Mouse (Mus musculus): ENCODE results near the gene Zc3h18. TPM values are rescaled to one million over a fixed set of nuclear protein-coding genes. Genes with fewer than 3 reads are reported as not detected.

Gene Zc3h18
- total and polyA plus RNA-seq, 3 experiments: 30.2 to 122 (median 98.5) TPM

DNA sequence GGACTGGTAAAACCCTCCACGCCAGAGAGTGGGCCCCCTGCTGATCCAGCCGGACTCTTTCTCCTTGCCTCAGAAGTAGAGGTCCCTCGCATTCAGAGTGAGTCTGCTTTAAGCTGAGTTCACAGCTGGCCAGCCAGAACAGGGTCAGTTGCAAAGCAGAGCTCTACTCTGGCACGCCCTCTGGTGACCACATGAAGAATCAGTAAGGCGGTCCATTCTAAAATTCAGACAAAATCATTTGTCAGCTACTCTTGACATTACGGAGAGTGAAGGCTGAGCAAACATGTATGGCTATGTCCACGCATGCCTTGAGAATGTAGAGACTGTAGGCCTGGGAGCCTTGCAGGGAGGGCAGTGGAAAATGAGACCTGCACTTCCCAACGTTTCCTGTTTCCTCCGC is 6.7 kb upstream of the Zc3h18 start:
- Histone ChIP-seq H3K4me1 (ENCODE audit: control insufficient read depth in 1 of 2, insufficient read depth in 2 of 2, low read length in 2 of 2) (peaks cover 4 to 12% of the 10 kb centered on the region in 2 experiments; a peak in 2 of 4 replicates), H3K27ac (ENCODE audit: control insufficient read depth, low read depth, low read length) (no peak overlapping the region), H3K27me3 (ENCODE audit: control insufficient read depth in 1 of 2, insufficient read depth in 2 of 2, low read length in 2 of 2) (no peaks in the 10 kb centered on the region), H3K36me3 (ENCODE audit: control insufficient read depth in 1 of 2, insufficient read depth in 2 of 2, low read length in 2 of 2) (peaks cover 0 to 5% of the 10 kb centered on the region in 2 experiments; a peak in 2 of 4 replicates), H3K9ac (ENCODE audit: control insufficient read depth, low read depth, low read length, poor library complexity, severe bottlenecking) (no peak overlapping the region; the same call in 1 of the 2 replicates), H3K79me2 (ENCODE audit: control insufficient read depth, insufficient read depth, low read length, poor library complexity) (no peaks in the 10 kb centered on the region), H3K9me3 (replicated peaks; ENCODE audit: insufficient read depth, low read length) (no peaks in the 10 kb centered on the region), H3K4me3 (ENCODE audit: control insufficient read depth in 1 of 2, insufficient read depth in 1 of 2, low read depth in 2 of 2, low read length in 2 of 2) (no peak overlapping the region)
- TF ChIP-seq TCF12 (IDR thresholded peaks at IDR 0.05; ENCODE audit: low read depth, low read length): no peak
- no peak for TF ChIP-seq CHD2 (IDR thresholded peaks at IDR 0.05; ENCODE audit: low read length)
- TF ChIP-seq POLR2A (IDR thresholded peaks at IDR 0.05; ENCODE audit: control insufficient read depth in 1 of 2, insufficient read depth in 1 of 2, low read depth in 1 of 2, low read length in 2 of 2, poor library complexity in 1 of 2): no peak
- TF ChIP-seq JUND (IDR thresholded peaks at IDR 0.05; ENCODE audit: low read depth, low read length): no peak
- no peak for TF ChIP-seq USF2 (IDR thresholded peaks at IDR 0.05; ENCODE audit: borderline replicate concordance in 1 of 2, insufficient read depth in 1 of 2, low read depth in 1 of 2, low read length in 2 of 2)
- TF ChIP-seq MAZ (IDR thresholded peaks at IDR 0.05; ENCODE audit: low read depth, low read length): no peak
- no peak for TF ChIP-seq KAT2A (conservative IDR thresholded peaks at IDR 0.05; ENCODE audit: low read depth, low read length)
- no peak for TF ChIP-seq ZNF384 (IDR thresholded peaks at IDR 0.05; ENCODE audit: low read depth, low read length)
- TF ChIP-seq UBTF (IDR thresholded peaks at IDR 0.05; ENCODE audit: borderline replicate concordance, insufficient read depth, low read depth, low read length): no peak
- TF ChIP-seq MXI1 (IDR thresholded peaks at IDR 0.05; ENCODE audit: low read depth, low read length): no peak
- no peak for TF ChIP-seq MEF2A (IDR thresholded peaks at IDR 0.05; ENCODE audit: extremely low read depth, insufficient replicate concordance, low read depth, low read length, poor library complexity, severe bottlenecking)
- no peak for TF ChIP-seq MAFK (IDR thresholded peaks at IDR 0.05; ENCODE audit: borderline replicate concordance, low read depth, low read length)
- no peak for TF ChIP-seq ZKSCAN1 (IDR thresholded peaks at IDR 0.05; ENCODE audit: low read depth, low read length)
- TF ChIP-seq TBP (IDR thresholded peaks at IDR 0.05; ENCODE audit: low read depth, low read length): no peak
- TF ChIP-seq MAX (IDR thresholded peaks at IDR 0.05; ENCODE audit: low read length): no peak
- no peak for TF ChIP-seq POLR2AphosphoS2 (IDR thresholded peaks at IDR 0.05; ENCODE audit: low read length)
- no peak for TF ChIP-seq GATA1 (IDR thresholded peaks at IDR 0.05; ENCODE audit: low read depth, low read length)
- TF ChIP-seq CHD1 (IDR thresholded peaks at IDR 0.05; ENCODE audit: low read depth, low read length): no peak
- TF ChIP-seq ELF1 (IDR thresholded peaks at IDR 0.05; ENCODE audit: low read depth, low read length): no peak
- no peak for TF ChIP-seq MYB (IDR thresholded peaks at IDR 0.05; ENCODE audit: low read depth, low read length)
- no peak for TF ChIP-seq E2F4 (IDR thresholded peaks at IDR 0.05; ENCODE audit: borderline replicate concordance, low read depth, low read length)
- no peak for TF ChIP-seq TAL1 (IDR thresholded peaks at IDR 0.05; ENCODE audit: low read length)
- peak; percentile 96 for TF ChIP-seq SMC3 (IDR thresholded peaks at IDR 0.05; ENCODE audit: low read depth, low read length)
- no peak for TF ChIP-seq POLR2AphosphoS5 (IDR thresholded peaks at IDR 0.05; ENCODE audit: borderline replicate concordance, low read depth, low read length)
- TF ChIP-seq NELFE (IDR thresholded peaks at IDR 0.05; ENCODE audit: low read depth, low read length): no peak
- TF ChIP-seq GABPA (IDR thresholded peaks at IDR 0.05; ENCODE audit: low read depth, low read length): no peak
- no peak for TF ChIP-seq MYC (IDR thresholded peaks at IDR 0.05; ENCODE audit: low read depth, low read length)
- TF ChIP-seq USF1 (IDR thresholded peaks at IDR 0.05; ENCODE audit: low read depth, low read length): no peak
- TF ChIP-seq CTCF (IDR thresholded peaks at IDR 0.05 in 2 of 3, conservative IDR thresholded peaks at IDR 0.05 in 1 of 3; ENCODE audit: control insufficient read depth in 1 of 3, insufficient read depth in 1 of 3, low read depth in 2 of 3, low read length in 3 of 3, poor library complexity in 1 of 3, severe bottlenecking in 1 of 3): peak; percentile 82 to 91 (median 83)
- TF ChIP-seq SIN3A (IDR thresholded peaks at IDR 0.05; ENCODE audit: low read length): no peak
- peak; percentile 83 for TF ChIP-seq RAD21 (IDR thresholded peaks at IDR 0.05; ENCODE audit: low read depth, low read length)
- TF ChIP-seq ZC3H11A (IDR thresholded peaks at IDR 0.05; ENCODE audit: low read depth, low read length): peak; percentile 87
- no peak for TF ChIP-seq BHLHE40 (IDR thresholded peaks at IDR 0.05; ENCODE audit: borderline replicate concordance, low read depth, low read length)
- TF ChIP-seq RCOR1 (IDR thresholded peaks at IDR 0.05; ENCODE audit: low read depth, low read length): no peak
- no peak for TF ChIP-seq HCFC1 (IDR thresholded peaks at IDR 0.05; ENCODE audit: low read depth, low read length)
- DNase-seq (ENCODE audit: low read depth, low spot score): peak; percentile 76

All from MEL (cell line).